Mouse (Mus musculus) T-helper 1 cell (primary cell): ENCODE measurements around the gene Gm40460.
"Not testable (repeated sequence)": the region's sequence is repeated elsewhere in the genome, so short reads cannot be mapped to it uniquely, and the experiment has no call there.

ENCODE experiments used
- in situ Hi-C: fragments of 300-600 bp; cut with MboI, MseI; formaldehyde crosslinking; loops from one replicate; pipeline ENCODE4 v1.15.1; 2025; ENCODE audit warnings: high pct_unique_total_duplicates

Gene Gm40460

DNA sequence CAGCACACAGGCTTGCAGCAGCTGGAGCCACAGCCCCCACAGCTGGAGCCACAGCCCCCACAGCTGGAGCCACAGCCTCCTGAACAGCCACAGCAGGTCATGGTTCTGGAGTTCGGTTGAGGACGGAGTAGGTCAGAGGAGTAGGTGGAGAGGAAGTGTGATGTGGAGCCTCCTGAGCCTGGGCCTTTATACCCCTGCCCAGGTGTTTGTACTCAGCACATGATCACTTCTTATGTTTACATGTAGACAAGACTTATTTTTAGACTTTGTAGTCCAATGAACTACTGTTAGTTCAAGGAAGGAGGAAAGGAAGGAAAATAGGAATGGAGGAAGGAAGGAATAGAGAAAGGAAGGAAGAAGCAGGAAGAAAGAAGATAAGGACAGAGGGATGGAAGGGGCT is at the start of gene Gm40460:
Gene Gm40460 (minus strand): TSS at position 101 of the 400 bp plus-strand sequence.
- in situ Hi-C loops: no loop called here

DNA sequence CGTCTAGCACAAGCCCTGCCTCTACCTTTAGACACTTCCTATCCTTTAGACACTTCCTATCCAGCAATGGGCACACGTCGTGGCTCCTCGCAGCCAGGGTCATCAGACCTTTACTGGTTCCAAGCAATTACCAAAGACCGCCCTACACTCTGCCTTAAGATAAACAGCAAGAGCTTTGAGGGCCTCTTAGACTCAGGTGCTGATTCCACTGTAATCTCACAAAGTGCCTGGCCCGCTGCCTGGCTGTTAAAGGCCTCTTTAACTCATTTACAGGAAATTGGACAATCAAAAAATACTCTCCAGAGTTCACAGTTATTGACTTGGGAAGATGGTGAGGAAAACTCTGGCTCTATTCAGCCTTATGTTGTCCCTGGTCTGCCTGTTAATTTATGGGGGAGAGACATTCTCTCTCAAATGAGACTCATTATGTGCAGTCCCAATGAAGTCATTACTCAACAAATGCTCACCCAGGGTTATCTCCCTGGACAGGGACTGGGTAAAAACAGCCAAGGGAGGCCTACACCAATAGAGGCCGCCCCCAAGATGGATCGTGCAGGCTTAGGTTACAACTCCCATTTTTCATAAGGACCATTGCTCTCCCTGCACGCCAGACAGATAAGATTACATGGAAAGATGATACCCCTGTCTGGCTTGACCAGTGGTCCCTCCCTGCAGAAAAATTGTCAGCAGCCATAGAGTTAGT is 45.2 kb upstream of the Gm40460 start:
- in situ Hi-C loops: not testable (repeated sequence)

DNA sequence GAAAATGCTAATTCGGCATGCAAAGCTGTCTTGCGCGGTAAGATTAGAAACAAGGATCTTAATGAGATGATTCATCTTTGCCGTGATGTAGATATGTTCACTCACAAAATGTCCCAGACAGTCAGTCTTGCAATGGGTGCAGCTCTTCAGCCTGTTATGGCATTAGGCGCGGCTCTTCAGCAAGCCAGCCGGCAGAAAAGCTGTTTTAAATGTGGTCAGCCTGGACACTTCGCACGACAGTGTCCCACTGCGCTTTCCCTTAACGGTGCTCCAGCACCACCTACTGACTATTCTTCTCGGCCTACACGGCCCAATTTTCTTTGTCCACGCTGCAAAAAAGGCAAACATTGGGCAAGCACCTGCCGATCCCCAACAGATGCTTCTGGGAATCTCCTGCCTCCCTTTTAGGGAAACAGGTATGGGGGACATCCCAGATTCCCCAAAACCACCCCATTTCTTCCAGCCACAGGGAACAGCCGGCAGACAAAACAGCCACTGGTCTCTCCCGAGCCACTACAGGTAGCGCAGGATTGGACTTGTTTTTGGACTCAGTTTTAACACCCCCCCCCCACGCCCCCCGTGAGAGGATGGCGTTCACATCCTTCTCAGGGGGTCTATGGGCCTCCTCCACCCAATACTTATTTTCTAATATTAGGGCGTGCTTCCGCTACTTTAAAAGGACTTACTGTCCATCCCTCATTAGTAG is 44.4 kb upstream of the Gm40460 start:
- in situ Hi-C loops: no loop called here

DNA sequence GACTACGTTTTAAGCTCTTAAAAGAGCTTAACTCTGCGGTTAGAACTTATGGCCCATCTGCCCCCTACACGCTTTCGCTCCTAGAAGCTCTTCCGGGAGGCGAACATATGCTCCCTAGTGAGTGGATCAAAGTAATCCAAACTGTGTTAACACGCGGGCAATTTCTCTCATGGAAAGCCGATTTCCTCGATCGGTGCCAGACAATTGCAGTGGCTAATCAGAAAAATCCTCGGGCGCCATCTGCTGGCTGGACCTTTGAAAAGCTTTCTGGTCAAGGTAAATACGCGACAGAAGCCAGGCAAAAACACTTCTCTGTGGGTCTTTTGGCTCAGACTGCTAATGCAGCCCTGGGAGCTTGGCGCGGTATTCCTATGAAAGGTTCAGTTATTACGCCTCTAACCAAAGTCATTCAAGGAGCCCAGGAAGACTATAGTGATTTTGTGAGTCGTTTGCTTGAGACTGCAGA is 43.8 kb upstream of the Gm40460 start:
- in situ Hi-C loops: no loop called here

DNA sequence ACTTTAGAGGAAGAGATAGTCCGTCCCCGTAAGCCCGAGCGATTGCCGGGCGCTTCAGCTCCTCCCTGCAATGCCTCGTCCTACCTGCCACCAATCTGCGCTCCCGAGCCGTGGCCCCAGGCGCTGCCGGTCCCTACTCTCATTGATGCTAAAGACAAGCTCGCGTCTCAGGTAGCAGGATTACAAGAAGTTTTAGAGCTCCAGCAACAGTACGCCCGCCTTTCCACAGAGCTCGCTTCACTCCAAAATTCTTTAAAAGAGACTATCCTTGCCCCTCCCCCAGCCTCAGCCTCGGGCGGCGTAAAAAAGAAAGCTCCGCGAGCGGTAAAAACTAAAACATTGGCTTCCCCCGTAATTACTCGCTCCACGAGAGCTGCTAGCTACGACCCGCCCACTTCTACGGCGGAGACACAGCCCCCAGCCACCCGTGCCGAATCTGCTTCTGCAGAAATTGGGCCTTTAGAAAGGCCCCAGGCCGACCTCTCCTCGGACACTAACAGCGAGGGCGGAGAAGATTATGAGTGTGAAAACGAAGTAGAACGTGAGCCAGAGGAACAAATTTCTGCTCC is 43.2 kb upstream of the Gm40460 start:
- in situ Hi-C loops: no loop called here

DNA sequence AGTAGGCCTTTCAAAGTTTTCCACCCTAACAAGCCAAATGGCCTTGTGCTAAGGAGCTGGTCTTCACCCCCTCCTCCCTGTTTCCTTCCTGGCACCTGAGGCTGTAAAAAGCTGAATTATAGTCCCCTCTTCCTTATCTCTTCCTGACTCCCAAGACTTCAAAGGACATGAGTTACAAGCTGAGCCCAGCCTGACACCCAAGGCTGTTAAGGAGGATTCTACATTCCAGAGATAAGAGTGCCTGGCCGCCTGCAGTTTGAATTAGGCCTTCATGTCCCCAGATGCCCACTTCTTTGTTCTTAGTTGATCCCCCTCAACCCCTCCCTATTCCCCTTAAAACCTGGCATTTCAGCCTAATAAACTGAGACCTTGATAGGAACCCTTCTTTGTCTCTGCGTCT is 42.0 kb upstream of the Gm40460 start:
- in situ Hi-C loops: not testable (repeated sequence)

DNA sequence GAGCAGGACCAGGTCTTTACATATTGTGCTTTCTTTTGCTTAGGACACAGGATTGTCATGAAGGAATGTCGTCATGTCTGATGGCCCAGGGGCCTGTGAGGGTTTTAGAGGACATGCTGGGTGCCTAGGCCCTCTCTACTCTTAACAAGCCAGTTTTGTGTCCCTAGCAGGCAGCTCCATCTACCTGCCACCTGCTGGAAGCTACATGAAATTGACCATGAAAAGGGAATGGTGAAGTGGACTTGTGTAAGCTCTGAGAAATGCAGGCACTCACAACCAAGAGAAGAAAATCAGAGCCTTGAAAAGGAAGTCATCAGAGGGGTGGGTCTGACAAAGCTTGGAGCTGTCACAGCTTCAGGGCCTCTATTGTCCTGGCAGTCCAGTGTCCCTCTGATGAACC is 38.4 kb upstream of the Gm40460 start:
- in situ Hi-C loops: not testable (repeated sequence)

DNA sequence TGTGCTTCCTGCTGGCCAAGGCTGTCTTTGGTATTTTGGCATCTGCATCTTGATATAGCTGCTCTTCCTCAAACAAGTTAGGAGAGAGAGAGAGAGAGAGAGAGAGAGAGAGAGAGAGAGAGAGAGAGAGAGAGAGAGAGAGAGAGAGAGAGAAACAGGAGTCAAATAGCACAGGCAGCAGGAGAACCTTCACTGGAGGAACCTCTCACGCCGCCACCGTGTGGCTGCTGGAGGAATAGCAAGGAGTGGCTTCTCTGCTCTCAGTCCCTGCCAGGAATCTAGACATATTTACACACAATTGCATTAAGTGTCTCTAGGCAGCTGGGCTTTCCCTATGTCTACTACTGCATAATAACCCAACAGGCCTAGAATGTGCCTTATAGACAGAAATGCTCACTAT is 37.3 kb upstream of the Gm40460 start:
- in situ Hi-C loops: not testable (repeated sequence)

DNA sequence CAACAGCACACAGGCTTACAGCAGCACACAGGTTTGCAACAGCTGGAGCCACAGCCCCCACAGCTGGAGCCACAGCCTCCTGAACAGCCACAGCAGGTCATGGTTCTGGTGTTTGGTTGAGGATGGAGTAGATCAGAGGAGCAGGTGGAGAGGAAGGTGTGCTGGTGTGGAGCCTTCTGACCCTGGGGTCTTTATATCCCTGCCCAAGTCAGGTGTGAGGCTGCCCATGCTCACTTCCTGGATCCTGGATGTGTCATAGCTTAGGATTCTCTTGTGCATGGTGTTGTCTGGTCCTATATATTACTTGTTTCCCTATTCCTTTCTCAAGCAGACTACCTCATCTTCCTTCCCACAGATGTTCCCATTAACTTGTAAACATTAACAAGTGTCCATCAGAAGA is 33.4 kb upstream of the Gm40460 start, which contains the start of gene Gm4559:
Gene Gm4559 (minus strand): TSS at position 101 of the 400 bp plus-strand sequence.
- in situ Hi-C loops: not testable (repeated sequence)

DNA sequence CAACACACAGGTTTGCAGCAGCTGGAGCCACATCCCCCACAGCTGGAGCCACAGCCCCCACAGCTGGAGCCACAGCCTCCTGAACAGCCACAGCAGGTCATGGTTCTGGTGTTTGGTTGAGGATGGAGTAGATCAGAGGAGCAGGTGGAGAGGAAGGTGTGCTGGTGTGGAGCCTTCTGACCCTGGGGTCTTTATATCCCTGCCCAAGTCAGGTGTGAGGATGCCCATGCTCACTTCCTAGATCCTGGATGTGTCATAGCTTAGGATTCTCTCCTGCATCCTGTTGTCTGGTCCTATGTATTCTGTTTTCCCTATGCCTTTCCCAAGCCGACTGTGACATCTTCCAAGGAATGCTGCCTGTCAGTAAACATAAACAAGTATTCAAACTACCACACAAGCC is 17.4 kb upstream of the Gm40460 start, which contains the start of gene Gm2431:
Gene Gm2431 (minus strand): TSS at position 101 of the 400 bp plus-strand sequence.
- in situ Hi-C loops: not testable (repeated sequence)

DNA sequence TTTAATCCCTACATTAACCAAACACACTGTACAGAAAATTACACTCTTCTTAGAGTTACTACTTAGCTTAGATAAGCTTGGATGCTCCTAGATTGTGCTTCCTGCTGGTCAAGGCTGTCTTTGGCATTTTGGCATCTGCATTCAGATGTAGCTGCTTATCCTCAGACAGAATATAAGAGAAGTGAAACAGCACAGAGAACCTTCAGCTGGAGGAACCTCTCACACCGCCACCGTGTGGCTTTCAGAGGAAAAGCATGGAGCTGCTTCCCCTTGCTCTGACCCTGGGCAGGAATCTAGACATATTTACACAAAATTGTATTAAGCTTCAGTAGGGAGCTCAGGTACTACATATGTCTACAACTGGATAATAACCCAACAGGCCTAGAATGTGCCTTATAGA is 14.6 kb upstream of the Gm40460 start:
- in situ Hi-C loops: no loop called here

DNA sequence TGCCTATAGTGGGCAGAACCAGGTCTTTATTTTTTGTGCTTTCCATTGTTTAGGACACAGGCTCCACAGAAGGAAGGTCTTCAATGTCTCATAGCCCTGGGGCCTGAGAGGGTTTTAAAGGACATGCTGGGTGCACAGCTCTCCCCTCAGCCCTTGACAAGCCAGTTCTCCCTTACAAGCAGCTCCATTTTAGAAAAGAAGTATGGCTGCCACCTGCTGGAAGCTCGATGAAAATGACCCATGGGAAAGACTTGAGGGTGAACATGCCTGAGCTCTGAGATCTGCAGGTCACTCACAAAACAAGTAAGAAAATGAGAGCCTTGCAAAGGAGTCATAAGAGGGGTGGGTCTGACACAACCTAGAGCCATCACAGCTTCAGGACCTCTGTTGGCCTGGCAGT is 8.9 kb upstream of the Gm40460 start:
- in situ Hi-C loops: no loop called here

DNA sequence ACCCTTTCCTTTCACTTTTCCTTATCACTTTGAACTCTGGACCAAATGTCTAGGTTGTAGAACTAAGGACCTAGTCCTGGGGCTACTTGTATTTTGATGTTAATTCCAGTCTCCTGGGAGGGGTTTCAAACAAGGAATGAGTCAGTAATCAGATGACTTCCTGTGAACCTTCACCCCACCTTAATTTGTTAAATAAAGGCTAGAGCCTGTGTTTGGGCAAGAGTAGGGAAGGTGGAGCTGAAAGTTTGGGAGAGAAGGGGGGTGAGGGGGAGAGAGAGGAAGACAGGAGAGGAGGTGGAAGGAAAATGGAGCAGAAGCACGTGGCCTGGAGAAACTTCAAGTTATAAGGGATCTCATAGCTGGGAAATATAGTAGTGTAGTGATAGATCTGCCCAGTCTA is 9.3 kb downstream of the Gm40460 start:
- in situ Hi-C loops: no loop called here

DNA sequence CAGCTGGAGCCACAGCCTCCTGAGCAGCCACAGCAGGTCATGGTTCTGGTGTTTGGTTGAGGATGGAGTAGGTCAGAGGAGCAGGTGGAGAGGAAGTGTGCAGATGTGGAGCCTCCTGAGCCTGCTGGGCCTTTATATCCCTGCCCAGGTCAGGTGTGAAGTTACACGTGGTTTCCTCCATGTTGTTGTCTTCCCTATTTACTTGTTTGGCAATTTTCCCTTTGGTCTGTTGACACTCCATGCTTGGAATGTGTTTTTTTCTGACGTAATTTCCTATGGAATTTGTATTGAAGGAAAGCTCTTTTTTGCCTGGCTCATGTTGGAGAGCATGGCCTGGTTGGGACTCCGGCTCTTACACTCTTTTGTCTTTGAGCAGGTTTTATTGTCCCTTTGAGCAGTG is 11.0 kb downstream of the Gm40460 start, which contains the start of gene Krtap5-5:
Gene Krtap5-5 (minus strand): TSS at position 101 of the 400 bp plus-strand sequence.
- in situ Hi-C loops: not testable (repeated sequence)

DNA sequence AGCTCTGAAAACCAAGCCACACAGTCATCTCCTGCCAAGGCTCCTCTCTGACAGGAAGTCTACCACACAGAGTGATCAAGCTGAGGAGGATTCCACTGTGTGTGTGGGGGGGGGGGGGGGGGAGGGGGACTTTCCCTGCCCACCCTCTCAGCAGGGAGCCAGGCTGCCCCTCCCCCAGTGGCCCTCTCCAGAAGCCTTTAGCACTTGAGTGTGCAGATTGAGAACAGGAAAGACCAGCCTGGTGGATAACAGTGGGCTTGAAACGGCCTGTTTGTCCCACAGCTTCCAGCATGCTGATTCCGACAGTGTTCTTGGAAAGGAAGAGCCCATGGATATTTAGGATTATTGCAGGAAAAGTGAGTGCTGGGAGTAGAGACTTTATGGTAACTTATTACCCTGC is 16.4 kb downstream of the Gm40460 start:
- in situ Hi-C loops: no loop called here

DNA sequence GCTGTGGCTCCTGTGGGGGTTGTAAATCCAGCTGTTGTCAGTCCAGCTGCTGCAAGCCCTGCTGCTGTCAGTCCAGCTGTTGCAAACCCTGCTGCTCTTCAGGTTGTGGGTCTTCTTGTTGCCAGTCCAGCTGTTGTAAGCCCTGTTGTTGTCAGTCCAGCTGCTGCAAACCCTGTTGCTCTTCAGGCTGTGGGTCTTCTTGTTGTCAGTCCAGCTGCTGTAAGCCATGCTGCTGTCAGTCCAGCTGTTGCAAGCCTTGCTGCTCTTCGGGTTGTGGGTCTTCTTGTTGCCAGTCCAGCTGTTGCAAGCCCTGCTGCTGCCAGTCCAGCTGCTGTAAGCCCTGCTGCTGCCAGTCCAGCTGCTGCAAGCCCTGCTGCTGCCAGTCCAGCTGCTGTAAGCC is 28.7 kb downstream of the Gm40460 start:
- in situ Hi-C loops: not testable (repeated sequence)

DNA sequence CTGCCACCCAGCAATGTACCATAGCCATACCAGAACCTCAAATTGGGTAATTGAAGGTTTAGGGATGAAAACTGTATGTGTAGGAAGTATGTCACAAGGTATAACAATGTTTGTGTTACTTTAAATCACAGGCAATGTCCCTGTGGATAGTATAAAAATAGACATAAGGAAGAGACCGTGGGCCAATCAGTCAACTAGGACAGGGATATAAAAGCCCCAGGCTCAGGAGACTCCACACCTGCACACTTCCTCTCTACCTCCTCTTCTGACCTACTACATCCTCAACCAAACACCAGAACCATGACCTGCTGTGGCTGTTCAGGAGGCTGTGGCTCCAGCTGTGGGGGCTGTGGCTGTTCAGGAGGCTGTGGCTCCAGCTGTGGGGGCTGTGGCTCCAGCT is 29.3 kb downstream of the Gm40460 start, which contains the start of gene Gm7579:
Gene Gm7579 (plus strand): TSS at position 301 of the 400 bp plus-strand sequence.
- in situ Hi-C loops: no loop called here

DNA sequence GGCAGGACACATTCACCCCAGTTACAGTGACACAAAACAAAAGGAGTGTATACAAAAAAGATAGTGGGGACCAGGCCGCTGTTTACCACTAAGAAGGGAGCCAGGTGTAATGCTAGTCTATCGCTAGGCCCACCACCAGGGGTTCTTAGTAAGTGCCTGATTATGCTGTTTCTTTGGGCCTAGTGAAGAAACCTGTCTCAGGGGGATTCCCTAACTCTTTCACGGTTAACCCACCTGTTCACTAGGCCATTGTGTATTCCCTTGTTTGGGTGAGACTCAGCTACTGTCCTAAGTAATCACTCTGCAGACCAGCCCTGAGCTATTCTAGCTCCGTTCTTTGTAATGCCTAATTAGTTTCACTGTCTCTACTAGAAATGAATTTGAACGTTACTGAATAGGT is 34.0 kb downstream of the Gm40460 start:
- in situ Hi-C loops: not testable (repeated sequence)

DNA sequence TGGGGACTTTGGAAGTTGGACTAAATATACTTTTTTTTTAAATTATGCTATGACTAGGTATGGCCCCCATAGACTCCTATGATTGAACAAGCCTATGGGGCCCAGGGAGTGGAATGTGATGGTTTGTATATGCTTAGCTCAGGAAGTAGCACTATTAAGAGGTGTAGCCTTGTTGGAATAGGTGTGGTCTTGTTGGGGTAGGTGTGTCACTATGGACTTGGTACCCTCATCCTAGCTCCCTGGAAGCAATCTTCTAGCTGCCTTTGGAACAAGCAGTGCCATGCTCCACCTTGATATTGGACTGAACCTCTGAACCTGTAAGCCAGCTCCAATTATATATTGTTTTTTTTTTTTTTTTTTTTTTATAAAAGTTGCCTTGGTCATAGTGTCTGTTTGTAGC is 35.4 kb downstream of the Gm40460 start:
- in situ Hi-C loops: no loop called here

DNA sequence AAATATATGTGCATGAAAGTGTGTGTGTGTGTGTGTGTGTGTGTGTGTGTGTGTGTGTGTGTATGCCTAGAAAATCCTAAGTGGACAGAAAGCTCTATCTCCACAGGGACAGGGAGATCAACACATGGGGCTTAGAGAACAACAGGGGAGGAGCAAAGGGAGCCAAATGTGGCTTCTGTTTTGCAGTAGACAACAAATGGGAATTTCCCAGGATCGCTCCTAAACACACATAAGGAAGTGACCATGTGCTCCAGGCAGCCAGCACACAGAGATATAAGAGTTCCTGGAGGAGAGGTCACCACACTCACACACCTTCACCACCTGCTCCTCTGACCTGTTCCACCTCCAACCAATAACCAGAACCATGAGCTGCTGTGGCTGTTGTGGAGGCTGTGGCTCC is 39.8 kb downstream of the Gm40460 start, which contains the start of gene Krtap5-3:
Gene Krtap5-3 (plus strand): TSS at position 301 of the 400 bp plus-strand sequence.
- in situ Hi-C loops: no loop called here

DNA sequence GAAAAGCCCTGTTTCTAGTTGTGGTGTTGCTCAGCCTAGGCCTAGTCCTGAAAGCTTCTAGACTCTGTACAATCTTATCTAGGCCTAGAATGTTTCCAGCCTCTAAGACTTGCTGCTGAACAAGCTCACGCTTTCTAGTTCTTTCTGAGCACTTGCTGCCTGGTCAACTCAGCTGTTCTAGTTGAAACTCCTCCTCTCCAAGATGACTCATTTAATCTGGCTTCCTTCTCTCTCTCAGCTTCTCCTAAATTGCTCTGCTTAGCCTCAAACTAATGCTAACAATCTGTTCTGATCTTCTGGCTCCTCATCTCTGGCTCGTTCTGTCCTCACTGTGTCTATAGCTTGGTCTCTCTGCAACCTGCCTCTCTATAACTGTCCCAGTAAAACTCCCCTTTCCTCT is 42.1 kb downstream of the Gm40460 start:
- in situ Hi-C loops: no loop called here
